23 mouse cellular contexts compared by ENCODE assay signal in genomic region chr13:9198106-9198505, GRCm38 (mm10).
"Had no signal": no experiment of that assay in that cellular context is flagged by ENCODE, and none has a peak within 500 bp of the region (broad histone marks: within the 10 kb centered on the region; RNA-seq: fewer than 3 reads in every experiment).

No protein-coding gene starts in this region.

- H3K9ac ChIP-seq: heart, embryonic 15.5 days; hindbrain, embryonic 12.5 days; hindbrain, embryonic 14.5 days; intestine, embryonic 15.5 days; limb, embryonic 12.5 days had no signal

- H3K27ac ChIP-seq: gastrocnemius, adult 2 months; heart, adult 2 months; heart, embryonic 13.5 days; heart, embryonic 15.5 days; hindbrain, embryonic 10.5 days; hindbrain, embryonic 12.5 days; hindbrain, embryonic 14.5 days; intestine, embryonic 15.5 days; layer of hippocampus, adult 2 months; left cerebral cortex, adult 2 months; limb, embryonic 10.5 days; limb, embryonic 12.5 days had no signal

- DNase-seq: gastrocnemius, adult 2 months; gastrocnemius, postnatal 10 days; gastrocnemius, postnatal 25 days; heart, adult 2 months; heart, postnatal 14 days; heart, postnatal 36 days; kidney, adult 18-20 months; kidney, adult 8-10 months; kidney, postnatal 10 days; kidney, postnatal 4 days; liver had no signal

- H3K27me3 ChIP-seq: heart, embryonic 13.5 days; heart, embryonic 15.5 days; hindbrain, embryonic 12.5 days; intestine, embryonic 15.5 days; limb, embryonic 12.5 days had no signal

- H3K9me3 ChIP-seq: heart, embryonic 13.5 days; heart, embryonic 15.5 days; hindbrain, embryonic 10.5 days; hindbrain, embryonic 12.5 days; intestine, embryonic 15.5 days; limb, embryonic 10.5 days; limb, embryonic 12.5 days had no signal

- H3K4me1 ChIP-seq: intestine, embryonic 15.5 days; limb, embryonic 12.5 days had no signal

- ATAC-seq: inflammation-experienced regulatory T-cells, adult 6 months; intestine, postnatal 0 days had no signal

- H3K4me3 ChIP-seq: gastrocnemius, adult 2 months; heart, adult 2 months; heart, embryonic 13.5 days; heart, embryonic 15.5 days; hindbrain, embryonic 10.5 days; hindbrain, embryonic 12.5 days; intestine, embryonic 15.5 days; layer of hippocampus, adult 2 months; left cerebral cortex, adult 2 months; limb, embryonic 12.5 days had no signal

- H3K36me3 ChIP-seq: heart, embryonic 13.5 days; heart, embryonic 15.5 days; hindbrain, embryonic 10.5 days; hindbrain, embryonic 12.5 days; intestine, embryonic 15.5 days; limb, embryonic 10.5 days; limb, embryonic 12.5 days had no signal
